Mouse (Mus musculus) cortical plate, adult 2 months (tissue): ENCODE measurements at regions not wholly inside any gene's neighbourhood (a gene's known extent, or its start where the extent isn't known, plus 50 kb on each side); places are given as distances from the start of the nearest gene placed in this dataset.

ENCODE experiments used
- CTCF ChIP-seq: fragments of 200-500 bp; IDR thresholded peaks from 2 replicates; pipeline ENCODE4 v1.5.1; 2011; ENCODE audit warnings: mild to moderate bottlenecking, control low read depth, low read length; ENCODE audit not compliant: insufficient read depth; ENCODE audit errors: extremely low read depth
- POLR2A ChIP-seq: fragments of 200-500 bp; IDR thresholded peaks from 2 replicates; pipeline ENCODE4 v1.6.1; 2011; ENCODE audit warnings: mild to moderate bottlenecking, low read length, control low read depth; ENCODE audit not compliant: insufficient read depth; ENCODE audit errors: extremely low read depth

- no peak for TF ChIP-seq CTCF
- TF ChIP-seq POLR2A, result no peak
Measured at GRCm38 (mm10) chr2:170998378-170998777, 266.8 kb downstream of the Dok5 start.
